ENCODE assay signal across 13 mouse cellular contexts in genomic region chr15:32266122-32266820, GRCm38 (mm10). TPM values are rescaled to one million over a fixed set of nuclear protein-coding genes. Genes with fewer than 3 reads are reported as not detected.
DNase-seq lines count a peak whose midpoint lies in the region; ATAC-seq and TF ChIP-seq lines count a peak whose summit lies in the region.
"Had no signal": no experiment of that assay in that cellular context is flagged by ENCODE, and none has a peak within 500 bp of the region (broad histone marks: within the 10 kb centered on the region; RNA-seq: fewer than 3 reads in every experiment).

No protein-coding gene starts in this region.

- H3K27ac ChIP-seq in forebrain, postnatal 0 days (ENCODE audit: low read depth, low read length), result no peak overlapping the region
- H3K27ac ChIP-seq in forebrain, embryonic 16.5 days (ENCODE audit: low read length), result no peak overlapping the region
- peak overlapping the region; percentile 74 for H3K27ac ChIP-seq in kidney, embryonic 14.5 days (ENCODE audit: low read depth, low read length)
- H3K27ac ChIP-seq in embryonic facial prominence, embryonic 10.5 days (replicated peaks), result peak overlapping the region; percentile 14; the same call in 1 of the 2 replicates
- H3K27ac ChIP-seq in limb, embryonic 15.5 days, result 0 out of 2 replicates have a peak overlapping the region, but pooled peaks have one; percentile 43
- H3K27ac ChIP-seq: neural tube, embryonic 12.5 days had no signal

- no peaks in the 10 kb centered on the region for H3K4me1 ChIP-seq in forebrain, postnatal 0 days (ENCODE audit: insufficient read depth)
- H3K4me1 ChIP-seq in forebrain, embryonic 16.5 days (replicated peaks; ENCODE audit: control insufficient read depth, insufficient read depth, low read length), result peaks cover 7% of the 10 kb centered on the region; the same call in 1 of the 2 replicates
- H3K4me1 ChIP-seq in kidney, embryonic 14.5 days (ENCODE audit: control insufficient read depth, insufficient read depth, low read length), result peaks cover 30% of the 10 kb centered on the region
- peaks cover 36% of the 10 kb centered on the region for H3K4me1 ChIP-seq in embryonic facial prominence, embryonic 10.5 days
- H3K4me1 ChIP-seq in limb, embryonic 15.5 days, result peaks cover 17% of the 10 kb centered on the region
- H3K4me1 ChIP-seq: megakaryocyte, embryonic 14.5 days had no signal

- no peaks in the 10 kb centered on the region for H3K36me3 ChIP-seq in forebrain, postnatal 0 days (ENCODE audit: insufficient read depth)
- no peaks in the 10 kb centered on the region for H3K36me3 ChIP-seq in forebrain, embryonic 16.5 days (ENCODE audit: control insufficient read depth, insufficient read depth)
- peaks cover 4% of the 10 kb centered on the region; the same call in 1 of the 2 replicates for H3K36me3 ChIP-seq in kidney, embryonic 14.5 days (ENCODE audit: control insufficient read depth, insufficient read depth, low read length)
- peaks cover 15% of the 10 kb centered on the region for H3K36me3 ChIP-seq in embryonic facial prominence, embryonic 10.5 days (replicated peaks)
- no peaks in the 10 kb centered on the region for H3K36me3 ChIP-seq in limb, embryonic 15.5 days
- H3K36me3 ChIP-seq: G1E; neural tube, embryonic 12.5 days had no signal

- H3K27me3 ChIP-seq in forebrain, postnatal 0 days (ENCODE audit: insufficient read depth, low read length), result no peaks in the 10 kb centered on the region
- H3K27me3 ChIP-seq in forebrain, embryonic 16.5 days (replicated peaks; ENCODE audit: control insufficient read depth, insufficient read depth, low read length), result no peaks in the 10 kb centered on the region
- no peaks in the 10 kb centered on the region for H3K27me3 ChIP-seq in kidney, embryonic 14.5 days (ENCODE audit: control insufficient read depth, insufficient read depth, low read length)
- no peaks in the 10 kb centered on the region for H3K27me3 ChIP-seq in embryonic facial prominence, embryonic 10.5 days (replicated peaks; ENCODE audit: low read depth, poor library complexity, severe bottlenecking)
- no peaks in the 10 kb centered on the region for H3K27me3 ChIP-seq in limb, embryonic 15.5 days
- H3K27me3 ChIP-seq: megakaryocyte, embryonic 14.5 days; neural tube, embryonic 12.5 days had no signal

- peak; percentile 24; the same call in 1 of the 2 replicates for ATAC-seq in forebrain, postnatal 0 days
- ATAC-seq in forebrain, embryonic 16.5 days, result no peak
- ATAC-seq in kidney, embryonic 14.5 days (ENCODE audit: low FRiP score, low TSS enrichment), result no peak; the same call in 1 of the 2 replicates
- ATAC-seq in limb, embryonic 15.5 days (ENCODE audit: insufficient number of reproducible peaks, low FRiP score, low TSS enrichment, low read depth), result peak; percentile 64; the same call in 1 of the 2 replicates

- DNase-seq in forebrain, postnatal 0 days, result no peak
- DNase-seq in kidney, postnatal 25 days, result no peak
- DNase-seq in embryonic facial prominence, embryonic 10.5 days (ENCODE audit: low spot score), result no peak
- no peak for DNase-seq in left cerebral cortex, adult 11 months (ENCODE audit: low spot score)
- DNase-seq in layer of hippocampus, postnatal 25 days (ENCODE audit: extremely low spot score in 1 of 2, low spot score in 1 of 2), result no peak
- DNase-seq: right cerebral cortex, postnatal 14 days had no signal

- no peak overlapping the region for H3K4me2 ChIP-seq in forebrain, postnatal 0 days (ENCODE audit: low read depth)
- no peak overlapping the region for H3K4me2 ChIP-seq in forebrain, embryonic 16.5 days (ENCODE audit: low read length)
- H3K4me2 ChIP-seq in kidney, embryonic 14.5 days (replicated peaks; ENCODE audit: low read depth, low read length), result no peak overlapping the region
- no peak overlapping the region for H3K4me2 ChIP-seq in limb, embryonic 15.5 days
- H3K4me2 ChIP-seq: neural tube, embryonic 12.5 days had no signal

- no peak overlapping the region for H3K9ac ChIP-seq in forebrain, postnatal 0 days
- H3K9ac ChIP-seq in forebrain, embryonic 16.5 days (replicated peaks; ENCODE audit: low read depth, low read length), result no peak overlapping the region
- no peak overlapping the region for H3K9ac ChIP-seq in kidney, embryonic 14.5 days (ENCODE audit: low read depth, low read length)
- no peak overlapping the region for H3K9ac ChIP-seq in limb, embryonic 15.5 days
- H3K9ac ChIP-seq: neural tube, embryonic 12.5 days had no signal

- TF ChIP-seq CTCF in forebrain, postnatal 0 days (IDR thresholded peaks at IDR 0.05; ENCODE audit: low read depth), result no peak

- H3K9me3 ChIP-seq in forebrain, postnatal 0 days (ENCODE audit: low read length), result no peaks in the 10 kb centered on the region
- no peaks in the 10 kb centered on the region for H3K9me3 ChIP-seq in forebrain, embryonic 16.5 days (ENCODE audit: control insufficient read depth, low read length)
- H3K9me3 ChIP-seq in kidney, embryonic 14.5 days (ENCODE audit: control insufficient read depth, low read length), result no peaks in the 10 kb centered on the region
- no peaks in the 10 kb centered on the region for H3K9me3 ChIP-seq in embryonic facial prominence, embryonic 10.5 days
- H3K9me3 ChIP-seq in limb, embryonic 15.5 days, result no peaks in the 10 kb centered on the region
- H3K9me3 ChIP-seq: G1E; neural tube, embryonic 12.5 days had no signal

- WGBS in forebrain, postnatal 0 days, result 80% methylated on average over 15 of the region's 15 CpGs
- 88% methylated on average over 15 of the region's 15 CpGs for WGBS in forebrain, embryonic 16.5 days
- 63% methylated on average over 15 of the region's 15 CpGs for WGBS in kidney, embryonic 14.5 days
- WGBS in embryonic facial prominence, embryonic 10.5 days, result 81% methylated on average over 15 of the region's 15 CpGs
- 47% methylated on average over 15 of the region's 15 CpGs for WGBS in limb, embryonic 15.5 days

- H3K4me3 ChIP-seq in forebrain, postnatal 0 days (ENCODE audit: low read depth, low read length), result no peak overlapping the region
- no peak overlapping the region for H3K4me3 ChIP-seq in forebrain, embryonic 16.5 days (replicated peaks; ENCODE audit: low read length)
- no peak overlapping the region for H3K4me3 ChIP-seq in kidney, embryonic 14.5 days (ENCODE audit: low read length)
- no peak overlapping the region for H3K4me3 ChIP-seq in embryonic facial prominence, embryonic 10.5 days
- no peak overlapping the region for H3K4me3 ChIP-seq in limb, embryonic 15.5 days
- H3K4me3 ChIP-seq: megakaryocyte, embryonic 14.5 days; neural tube, embryonic 12.5 days had no signal

RNA-seq across cellular contexts. Expression of gene Sema5a, which starts 21.7 kb away (rescaled TPM):
- total RNA-seq in forebrain, postnatal 0 days (2014; rRNA removed), result 12.2 and 21.5 TPM in 2 replicates
- 3.7 and 7.6 TPM in 2 replicates for polyA plus RNA-seq in forebrain, postnatal 0 days (2015; fragmentation: Nextera tagmentation; extraction: Ambion mirVana)
- 12.1 and 13.5 TPM in 2 replicates for polyA plus RNA-seq in forebrain, embryonic 16.5 days (2015; fragmentation: Nextera tagmentation; extraction: Ambion mirVana)
- polyA plus RNA-seq in kidney, embryonic 14.5 days (2014; fragmentation: Nextera tagmentation; extraction: Ambion mirVana), result 19.1 and 30.2 TPM in 2 replicates
- polyA plus RNA-seq in embryonic facial prominence, embryonic 10.5 days (2016; fragmentation: Nextera tagmentation; extraction: Ambion mirVana), result 14.6 and 17.3 TPM in 2 replicates
- 26.3 and 26.8 TPM in 2 replicates for polyA plus RNA-seq in limb, embryonic 15.5 days (2015; fragmentation: Nextera tagmentation; extraction: Ambion mirVana)
- 100 to 1,000 TPM in 1 of 2 experiments, 10 to 100 TPM in 1; 83.3 to 107 TPM for total RNA-seq in layer of hippocampus, postnatal 25 days (2021)
- total RNA-seq: hematopoietic stem cell, adult 5-6 weeks had no signal
- polyA plus RNA-seq: G1E had no signal

Comparison
In these comparisons a context has a peak if more than half of its experiments do, and no peak if none do; other contexts are left out.
1. ATAC-seq: peak in forebrain, postnatal 0 days (single experiment) and limb, embryonic 15.5 days (single experiment); none in forebrain, embryonic 16.5 days (single experiment) and kidney, embryonic 14.5 days (single experiment).
2. H3K27ac ChIP-seq: peak in kidney, embryonic 14.5 days (single experiment), embryonic facial prominence, embryonic 10.5 days (single experiment) and limb, embryonic 15.5 days (single experiment); none in forebrain, postnatal 0 days (single experiment) and forebrain, embryonic 16.5 days (single experiment).